ENCODE assay signal across 13 mouse cellular contexts in genomic region chr1:54853311-54854000, GRCm38 (mm10).
A peak's percentile ranks its signal among the peaks of the same experiment; 100 is the strongest.
DNase-seq lines count a peak whose midpoint lies in the region; ATAC-seq and TF ChIP-seq lines count a peak whose summit lies in the region.
"Had no signal": no experiment of that assay in that cellular context is flagged by ENCODE, and none has a peak within 500 bp of the region (broad histone marks: within the 10 kb centered on the region; RNA-seq: fewer than 3 reads in every experiment).

No protein-coding gene starts in this region.

- no peak overlapping the region for H3K27ac ChIP-seq in forebrain, embryonic 12.5 days
- H3K27ac ChIP-seq in forebrain, postnatal 0 days (ENCODE audit: low read depth, low read length): no peak overlapping the region
- 0 out of 2 replicates have a peak overlapping the region, but pooled peaks have one; percentile 14 for H3K27ac ChIP-seq in embryonic facial prominence, embryonic 10.5 days (replicated peaks)
- no peak overlapping the region for H3K27ac ChIP-seq in liver, embryonic 14.5 days
- H3K27ac ChIP-seq: limb, embryonic 15.5 days had no signal

- no peaks in the 10 kb centered on the region for H3K9me3 ChIP-seq in forebrain, embryonic 12.5 days
- no peaks in the 10 kb centered on the region for H3K9me3 ChIP-seq in forebrain, postnatal 0 days (ENCODE audit: low read length)
- H3K9me3 ChIP-seq in embryonic facial prominence, embryonic 10.5 days: no peaks in the 10 kb centered on the region
- H3K9me3 ChIP-seq in liver, embryonic 14.5 days (ENCODE audit: control insufficient read depth, low read length): no peaks in the 10 kb centered on the region
- H3K9me3 ChIP-seq: limb, embryonic 15.5 days had no signal

- ATAC-seq in forebrain, embryonic 12.5 days (ENCODE audit: low FRiP score): peak; percentile 71; the same call in 1 of the 2 replicates
- ATAC-seq in forebrain, postnatal 0 days: no peak
- ATAC-seq in liver, embryonic 14.5 days (ENCODE audit: insufficient read depth): peak; percentile 37; the same call in 1 of the 2 replicates

- no peak overlapping the region for H3K4me2 ChIP-seq in forebrain, embryonic 12.5 days
- H3K4me2 ChIP-seq in forebrain, postnatal 0 days (ENCODE audit: low read depth): no peak overlapping the region
- H3K4me2 ChIP-seq in liver, embryonic 14.5 days (ENCODE audit: low read depth): no peak overlapping the region
- H3K4me2 ChIP-seq: limb, embryonic 15.5 days had no signal

- WGBS in forebrain, embryonic 12.5 days: 50% methylated on average over 11 of the region's 11 CpGs
- WGBS in forebrain, postnatal 0 days: 34% methylated on average over 11 of the region's 11 CpGs
- WGBS in embryonic facial prominence, embryonic 10.5 days: 51% methylated on average over 11 of the region's 11 CpGs
- 69% methylated on average over 11 of the region's 11 CpGs for WGBS in liver, embryonic 14.5 days (ENCODE audit: insufficient replicate concordance)

- peaks cover 15% of the 10 kb centered on the region for H3K4me1 ChIP-seq in forebrain, embryonic 12.5 days
- no peaks in the 10 kb centered on the region for H3K4me1 ChIP-seq in forebrain, postnatal 0 days (ENCODE audit: insufficient read depth)
- peaks cover 56% of the 10 kb centered on the region for H3K4me1 ChIP-seq in embryonic facial prominence, embryonic 10.5 days
- H3K4me1 ChIP-seq in liver, embryonic 14.5 days (replicated peaks; ENCODE audit: control insufficient read depth in 2 of 2, insufficient read depth in 2 of 2, low read length in 1 of 2): peaks cover 0 to 17% of the 10 kb centered on the region in 2 experiments; a peak in 2 of 4 replicates

- H3K4me3 ChIP-seq in forebrain, embryonic 12.5 days (replicated peaks): no peak overlapping the region
- H3K4me3 ChIP-seq in forebrain, postnatal 0 days (ENCODE audit: low read depth, low read length): no peak overlapping the region
- H3K4me3 ChIP-seq in embryonic facial prominence, embryonic 10.5 days: no peak overlapping the region
- H3K4me3 ChIP-seq in liver, embryonic 14.5 days (ENCODE audit: insufficient read depth in 1 of 2, low read depth in 2 of 2, low read length in 2 of 2): no peak overlapping the region
- H3K4me3 ChIP-seq: erythroblast, embryonic 14.5 days; limb, embryonic 15.5 days had no signal

- no peak for TF ChIP-seq EP300 in liver, embryonic 14.5 days (IDR thresholded peaks at IDR 0.05; ENCODE audit: low read depth)

- H3K36me3 ChIP-seq in forebrain, embryonic 12.5 days (replicated peaks): no peaks in the 10 kb centered on the region
- H3K36me3 ChIP-seq in forebrain, postnatal 0 days (ENCODE audit: insufficient read depth): no peaks in the 10 kb centered on the region
- no peaks in the 10 kb centered on the region for H3K36me3 ChIP-seq in embryonic facial prominence, embryonic 10.5 days (replicated peaks)
- H3K36me3 ChIP-seq in liver, embryonic 14.5 days (replicated peaks; ENCODE audit: control insufficient read depth, insufficient read depth, low read depth): no peaks in the 10 kb centered on the region
- H3K36me3 ChIP-seq: limb, embryonic 15.5 days had no signal

- H3K27me3 ChIP-seq in forebrain, embryonic 12.5 days: peaks cover 3% of the 10 kb centered on the region; the same call in 1 of the 2 replicates
- no peaks in the 10 kb centered on the region for H3K27me3 ChIP-seq in forebrain, postnatal 0 days (ENCODE audit: insufficient read depth, low read length)
- no peaks in the 10 kb centered on the region for H3K27me3 ChIP-seq in embryonic facial prominence, embryonic 10.5 days (replicated peaks; ENCODE audit: low read depth, poor library complexity, severe bottlenecking)
- H3K27me3 ChIP-seq in liver, embryonic 14.5 days (ENCODE audit: control insufficient read depth, insufficient read depth, low read length): no peaks in the 10 kb centered on the region
- H3K27me3 ChIP-seq: limb, embryonic 15.5 days had no signal

- no peak for DNase-seq in forebrain, postnatal 0 days
- DNase-seq in embryonic facial prominence, embryonic 10.5 days (ENCODE audit: low spot score): no peak
- peak; percentile 78 to 86 for DNase-seq in kidney, adult 8-10 months
- no peak for DNase-seq in liver, embryonic 14.5 days (ENCODE audit: low read depth in 3 of 3, low spot score in 3 of 3)
- DNase-seq in left cerebral cortex, postnatal 36 days (ENCODE audit: low spot score in 2 of 2): no peak
- DNase-seq in cerebellum, postnatal 25 days: no peak
- DNase-seq in lung, postnatal 4 days: no peak
- DNase-seq: adrenal gland, postnatal 14 days; cerebellum, adult 11-12 months; gastrocnemius, postnatal 14 days had no signal

- TF ChIP-seq CTCF in forebrain, postnatal 0 days (IDR thresholded peaks at IDR 0.05; ENCODE audit: low read depth): no peak
- no peak for TF ChIP-seq CTCF in liver, embryonic 14.5 days (IDR thresholded peaks at IDR 0.05; ENCODE audit: low read depth)

- intact Hi-C loops in left cerebral cortex, postnatal 36 days (cut with DNase I): no loop called here

- no peak overlapping the region for H3K9ac ChIP-seq in forebrain, embryonic 12.5 days
- H3K9ac ChIP-seq in forebrain, postnatal 0 days: no peak overlapping the region
- no peak overlapping the region for H3K9ac ChIP-seq in liver, embryonic 14.5 days (replicated peaks)
- H3K9ac ChIP-seq: limb, embryonic 15.5 days had no signal

Comparison
In these comparisons a context has a peak if more than half of its experiments do, and no peak if none do; other contexts are left out.
1. DNase-seq: peak in kidney, adult 8-10 months (2 of 2); none in forebrain, postnatal 0 days (single experiment), embryonic facial prominence, embryonic 10.5 days (single experiment), liver, embryonic 14.5 days (0 of 3), left cerebral cortex, postnatal 36 days (0 of 2), cerebellum, postnatal 25 days (0 of 2) and lung, postnatal 4 days (0 of 2).